Mouse (Mus musculus): ENCODE data around the gene Gm5767. TPM values are rescaled to one million over a fixed set of nuclear protein-coding genes. Genes with fewer than 3 reads are reported as not detected.

Gm5767 gene
- polyA plus RNA-seq, 1 experiment from 2014 or later, result not detected

DNA sequence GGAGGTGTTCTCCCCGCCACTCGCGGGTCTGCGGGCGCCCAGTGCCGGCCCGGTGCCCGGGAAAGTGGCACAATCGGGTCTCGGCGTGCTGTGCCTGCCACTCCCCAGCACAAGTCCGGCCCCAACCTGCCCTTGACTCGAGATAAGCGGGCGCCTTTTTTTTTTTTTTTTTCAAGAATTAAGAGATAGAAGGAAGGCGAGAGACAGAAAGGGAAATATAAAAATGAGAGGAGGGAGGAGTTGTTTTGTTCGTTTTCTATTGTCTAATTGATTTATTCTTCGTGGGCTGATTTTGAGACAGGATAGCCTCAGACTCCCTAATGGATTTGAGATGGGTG lies 8.3 kb upstream of the Gm5767 start:
- DNase-seq (ENCODE audit: low spot score), result no peak
- peak overlapping the region; percentile 81 for H3K4me3 ChIP-seq
- peaks cover 20% of the 10 kb centered on the region for H3K36me3 ChIP-seq (replicated peaks)
- H3K4me1 ChIP-seq, result peaks cover 45% of the 10 kb centered on the region
- 1% methylated on average over 18 of the region's 18 CpGs for WGBS
- H3K9me3 ChIP-seq, result no peaks in the 10 kb centered on the region
- H3K27ac ChIP-seq (replicated peaks), result peak overlapping the region; percentile 92
- peaks cover 17% of the 10 kb centered on the region for H3K27me3 ChIP-seq (replicated peaks; ENCODE audit: low read depth, poor library complexity, severe bottlenecking)

DNA sequence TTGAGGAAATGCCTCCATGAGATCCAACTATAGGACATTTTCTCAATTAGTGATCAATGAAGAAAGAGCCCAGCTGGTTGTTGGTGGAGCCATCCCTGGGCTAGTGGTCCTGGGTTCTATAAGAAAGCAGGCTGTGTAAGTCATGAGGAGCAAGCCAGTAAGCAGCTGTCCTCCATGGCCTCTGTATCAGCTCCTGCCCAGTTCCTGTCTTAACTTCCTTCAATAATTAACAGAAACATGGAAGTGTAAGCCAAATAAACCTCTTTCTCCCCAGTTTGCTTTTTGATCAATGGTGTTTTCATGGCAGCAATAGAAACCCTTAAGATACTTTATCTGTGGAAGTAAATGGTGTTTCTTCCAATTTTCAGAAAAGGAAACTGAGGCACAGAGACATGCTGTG lies 7.8 kb upstream of the Gm5767 start:
- peaks cover 40% of the 10 kb centered on the region for H3K4me1 ChIP-seq
- H3K27me3 ChIP-seq (replicated peaks; ENCODE audit: low read depth, poor library complexity, severe bottlenecking), result peaks cover 17% of the 10 kb centered on the region
- no peak for DNase-seq (ENCODE audit: low spot score)
- H3K4me3 ChIP-seq, result no peak overlapping the region; the same call in 1 of the 2 replicates
- no peak overlapping the region for H3K27ac ChIP-seq (replicated peaks)
- H3K36me3 ChIP-seq (replicated peaks), result peaks cover 16% of the 10 kb centered on the region
- no peaks in the 10 kb centered on the region for H3K9me3 ChIP-seq

- peaks cover 17% of the 10 kb centered on the region for H3K27me3 ChIP-seq (replicated peaks; ENCODE audit: low read depth, poor library complexity, severe bottlenecking)
- no peak overlapping the region for H3K4me3 ChIP-seq
- no peak overlapping the region for H3K27ac ChIP-seq (replicated peaks)
- no peak for DNase-seq (ENCODE audit: low spot score)
- no peaks in the 10 kb centered on the region for H3K9me3 ChIP-seq
- H3K4me1 ChIP-seq, result peaks cover 35% of the 10 kb centered on the region
- peaks cover 10% of the 10 kb centered on the region for H3K36me3 ChIP-seq (replicated peaks)
- 75% methylated on average over 6 of the region's 6 CpGs for WGBS
These were observed 7.2 kb upstream of the Gm5767 start for GRCm38 (mm10) chr16:8673343-8673742.

DNA sequence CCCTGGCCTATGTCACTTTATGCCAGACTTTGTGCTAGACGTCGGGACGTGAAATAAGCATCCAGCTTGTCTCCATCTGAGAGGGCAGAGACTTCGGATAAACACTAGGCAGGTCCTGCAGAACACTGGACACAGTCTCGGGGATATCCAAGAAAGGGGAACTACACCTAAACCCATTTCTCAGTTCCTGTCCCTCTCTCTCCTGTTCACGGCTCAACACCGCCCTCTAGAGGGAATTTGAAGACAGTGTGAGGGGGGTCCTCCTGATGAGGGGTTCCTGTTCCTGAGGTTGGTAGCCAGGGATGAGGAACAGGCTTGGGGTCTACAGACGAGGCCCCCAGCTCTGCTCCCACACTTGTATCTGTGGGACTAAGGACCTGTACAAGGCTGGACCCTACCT lies 6.4 kb upstream of the Gm5767 start:
- Histone ChIP-seq H3K36me3 (replicated peaks) (peaks cover 2% of the 10 kb centered on the region), H3K9me3 (no peaks in the 10 kb centered on the region), H3K4me1 (peaks cover 26% of the 10 kb centered on the region), H3K4me3 (no peak overlapping the region), H3K27ac (replicated peaks) (no peak overlapping the region), H3K27me3 (replicated peaks; ENCODE audit: low read depth, poor library complexity, severe bottlenecking) (peaks cover 17% of the 10 kb centered on the region)
- 4% methylated on average over 8 of the region's 8 CpGs for WGBS
- DNase-seq (ENCODE audit: low spot score), result peak; percentile 72

- no peak for DNase-seq (ENCODE audit: low spot score)
- H3K4me1 ChIP-seq, result peaks cover 13% of the 10 kb centered on the region
- no peak overlapping the region for H3K27ac ChIP-seq (replicated peaks)
- peaks cover 17% of the 10 kb centered on the region for H3K27me3 ChIP-seq (replicated peaks; ENCODE audit: low read depth, poor library complexity, severe bottlenecking)
- H3K4me3 ChIP-seq, result no peak overlapping the region
- 88% methylated on average over 8 of the region's 8 CpGs for WGBS
- H3K9me3 ChIP-seq, result no peaks in the 10 kb centered on the region
- H3K36me3 ChIP-seq (replicated peaks), result no peaks in the 10 kb centered on the region
These were observed 5.0 kb upstream of the Gm5767 start for GRCm38 (mm10) chr16:8675559-8675958.

DNA sequence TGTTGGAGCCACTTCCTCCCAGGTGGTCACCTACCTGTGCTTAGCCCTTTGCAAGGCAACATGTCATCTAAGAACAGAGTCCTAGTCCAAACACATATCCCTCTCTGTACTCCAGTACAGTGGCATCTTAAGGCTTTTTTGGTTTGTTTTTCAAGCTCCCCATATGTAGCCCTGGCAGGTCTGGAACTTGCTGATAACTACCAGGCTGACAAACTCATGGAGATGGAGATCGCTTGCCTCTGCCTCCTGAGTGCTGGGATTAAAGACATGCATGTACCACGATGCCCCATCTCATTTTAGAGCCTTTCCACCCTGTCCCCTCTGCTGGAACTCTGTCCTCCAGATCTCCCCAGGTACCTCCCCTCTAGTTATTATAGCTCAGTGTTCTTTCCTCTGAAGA lies 4.3 kb upstream of the Gm5767 start:
- H3K27me3 ChIP-seq (replicated peaks; ENCODE audit: low read depth, poor library complexity, severe bottlenecking), result peaks cover 17% of the 10 kb centered on the region
- H3K4me3 ChIP-seq, result no peak overlapping the region
- no peaks in the 10 kb centered on the region for H3K36me3 ChIP-seq (replicated peaks)
- 68% methylated on average over 2 of the region's 2 CpGs for WGBS
- peaks cover 6% of the 10 kb centered on the region for H3K4me1 ChIP-seq
- no peak for DNase-seq (ENCODE audit: low spot score)
- no peak overlapping the region for H3K27ac ChIP-seq (replicated peaks)
- H3K9me3 ChIP-seq, result no peaks in the 10 kb centered on the region

- peaks cover 17% of the 10 kb centered on the region for H3K27me3 ChIP-seq (replicated peaks; ENCODE audit: low read depth, poor library complexity, severe bottlenecking)
- DNase-seq (ENCODE audit: low spot score), result peak; percentile 50
- WGBS, result 54% methylated on average over 4 of the region's 4 CpGs
- no peak overlapping the region for H3K27ac ChIP-seq (replicated peaks)
- H3K9me3 ChIP-seq, result no peaks in the 10 kb centered on the region
- H3K4me3 ChIP-seq, result no peak overlapping the region
- no peaks in the 10 kb centered on the region for H3K36me3 ChIP-seq (replicated peaks)
- peaks cover under 1% of the 10 kb centered on the region; the same call in 1 of the 2 replicates for H3K4me1 ChIP-seq
These were observed 3.8 kb upstream of the Gm5767 start for GRCm38 (mm10) chr16:8676800-8677199.

DNA sequence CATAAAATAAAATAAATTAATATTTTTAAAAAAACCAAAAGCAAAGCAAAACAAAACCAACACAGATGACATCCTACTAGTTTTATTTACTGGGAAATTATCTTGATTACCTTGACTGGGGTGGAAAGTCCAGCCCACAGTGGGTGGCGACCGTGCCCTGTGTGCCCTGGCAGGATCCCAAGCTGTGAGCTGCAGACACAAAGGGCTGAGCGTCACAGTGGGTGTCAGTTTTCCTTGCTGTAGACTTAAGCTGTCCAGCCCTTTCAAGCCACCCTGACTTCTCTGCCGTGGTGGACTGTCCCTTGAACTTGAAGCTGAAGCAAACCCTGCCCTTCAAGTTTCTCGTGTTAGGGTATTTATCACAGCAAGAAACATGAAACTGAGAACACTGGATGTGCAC lies 2.5 kb upstream of the Gm5767 start:
- Histone ChIP-seq H3K9me3 (no peaks in the 10 kb centered on the region), H3K4me1 (no peaks in the 10 kb centered on the region; the same call in 1 of the 2 replicates), H3K4me3 (no peak overlapping the region), H3K27me3 (replicated peaks; ENCODE audit: low read depth, poor library complexity, severe bottlenecking) (peaks cover 11% of the 10 kb centered on the region), H3K27ac (replicated peaks) (no peak overlapping the region), H3K36me3 (replicated peaks) (no peaks in the 10 kb centered on the region)
- WGBS, result 58% methylated on average over 5 of the region's 5 CpGs
- no peak for DNase-seq (ENCODE audit: low spot score)

DNA sequence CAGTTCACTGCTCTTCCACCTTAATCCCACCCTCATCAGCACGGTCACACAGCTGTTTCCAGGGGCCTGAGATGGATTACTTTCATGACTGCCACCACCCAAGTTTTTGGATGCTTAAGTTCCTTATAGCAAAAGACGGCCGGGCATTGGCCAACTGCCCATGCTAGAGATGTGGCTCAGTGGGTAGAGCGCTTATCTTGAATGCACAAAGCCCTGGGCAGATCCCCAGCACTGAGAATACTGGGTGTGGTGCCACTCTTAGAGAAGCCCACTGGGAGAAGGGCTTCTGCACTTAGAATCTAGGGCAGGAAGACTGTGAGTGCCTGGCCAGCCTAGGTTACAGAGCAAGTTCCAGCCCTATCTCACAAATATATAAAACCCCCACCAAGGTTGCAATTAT lies 1.9 kb upstream of the Gm5767 start:
- Histone ChIP-seq H3K9me3 (no peaks in the 10 kb centered on the region), H3K36me3 (replicated peaks) (peaks cover 6% of the 10 kb centered on the region; the same call in 1 of the 2 replicates), H3K4me1 (no peaks in the 10 kb centered on the region; the same call in 1 of the 2 replicates), H3K27ac (replicated peaks) (no peak overlapping the region), H3K4me3 (no peak overlapping the region), H3K27me3 (replicated peaks; ENCODE audit: low read depth, poor library complexity, severe bottlenecking) (peaks cover 5% of the 10 kb centered on the region)
- 89% methylated on average over 4 of the region's 4 CpGs for WGBS
- DNase-seq (ENCODE audit: low spot score), result no peak

GRCm38 (mm10) chr16:8679780-8680179 lies 790 bp upstream of the Gm5767 start:
- WGBS, result 86% methylated on average over 3 of the region's 3 CpGs
- Histone ChIP-seq H3K36me3 (replicated peaks) (peaks cover 10% of the 10 kb centered on the region; the same call in 1 of the 2 replicates), H3K27me3 (replicated peaks; ENCODE audit: low read depth, poor library complexity, severe bottlenecking) (no peaks in the 10 kb centered on the region), H3K27ac (replicated peaks) (no peak overlapping the region), H3K4me3 (no peak overlapping the region), H3K9me3 (no peaks in the 10 kb centered on the region), H3K4me1 (no peaks in the 10 kb centered on the region)
- no peak for DNase-seq (ENCODE audit: low spot score)

GRCm38 (mm10) chr16:8685087-8685486 lies 4.5 kb downstream of the Gm5767 start:
- H3K27me3 ChIP-seq (replicated peaks; ENCODE audit: low read depth, poor library complexity, severe bottlenecking), result no peaks in the 10 kb centered on the region
- 91% methylated on average over 4 of the region's 4 CpGs for WGBS
- no peaks in the 10 kb centered on the region for H3K4me1 ChIP-seq
- H3K4me3 ChIP-seq, result no peak overlapping the region
- H3K36me3 ChIP-seq (replicated peaks), result peaks cover 55% of the 10 kb centered on the region
- H3K9me3 ChIP-seq, result no peaks in the 10 kb centered on the region
- no peak for DNase-seq (ENCODE audit: low spot score)
- H3K27ac ChIP-seq (replicated peaks), result no peak overlapping the region

- peak; percentile 67 for DNase-seq (ENCODE audit: low spot score)
- 63% methylated on average over 7 of the region's 7 CpGs for WGBS
- Histone ChIP-seq H3K36me3 (replicated peaks) (peaks cover 68% of the 10 kb centered on the region), H3K9me3 (no peaks in the 10 kb centered on the region), H3K27me3 (replicated peaks; ENCODE audit: low read depth, poor library complexity, severe bottlenecking) (no peaks in the 10 kb centered on the region), H3K4me1 (no peaks in the 10 kb centered on the region), H3K4me3 (no peak overlapping the region), H3K27ac (replicated peaks) (no peak overlapping the region)
These were observed 5.7 kb downstream of the Gm5767 start for GRCm38 (mm10) chr16:8686121-8686870.

DNA sequence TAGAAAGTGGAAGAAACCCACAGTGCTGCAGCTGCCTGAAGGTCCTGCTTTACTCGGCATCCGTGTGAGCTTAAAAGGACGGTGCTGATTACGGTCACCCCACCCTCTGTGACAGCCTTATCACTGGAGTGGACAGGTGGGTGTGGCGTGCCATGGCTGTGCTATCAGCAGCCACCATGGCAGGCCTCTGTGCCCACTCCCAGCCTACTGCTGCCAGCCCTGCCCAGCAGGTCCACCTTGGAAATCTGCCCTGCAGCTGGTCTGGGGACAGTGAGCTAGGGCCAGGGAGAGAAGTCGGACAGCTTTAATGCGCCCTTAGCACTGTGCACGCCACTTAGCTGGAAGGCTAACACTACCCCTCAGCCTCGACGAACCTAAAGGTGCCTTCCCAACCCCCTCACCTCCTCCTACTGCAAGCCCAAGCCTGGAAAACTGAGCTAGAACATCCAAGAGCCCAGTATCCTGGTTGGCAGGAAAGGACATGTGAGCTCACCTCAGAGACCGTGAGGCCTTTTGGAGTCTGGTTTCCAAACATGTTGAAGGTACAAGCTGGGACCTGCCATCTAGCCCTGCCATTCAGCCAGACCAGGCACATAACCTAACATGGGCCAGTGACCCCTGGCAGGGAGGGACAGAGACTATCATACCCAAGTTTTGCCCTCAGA lies 6.4 kb downstream of the Gm5767 start:
- H3K9me3 ChIP-seq, result no peaks in the 10 kb centered on the region
- H3K4me3 ChIP-seq, result no peak overlapping the region
- no peak for DNase-seq (ENCODE audit: low spot score)
- WGBS, result 84% methylated on average over 11 of the region's 11 CpGs
- H3K27ac ChIP-seq (replicated peaks), result no peak overlapping the region
- no peaks in the 10 kb centered on the region for H3K4me1 ChIP-seq
- no peaks in the 10 kb centered on the region for H3K27me3 ChIP-seq (replicated peaks; ENCODE audit: low read depth, poor library complexity, severe bottlenecking)
- H3K36me3 ChIP-seq (replicated peaks), result peaks cover 75% of the 10 kb centered on the region

Measured in embryonic facial prominence, embryonic 10.5 days (tissue).